Mouse (Mus musculus) spleen, adult 2 months (tissue): Measurements from ENCODE around the gene N4bp2. TPM values are rescaled to one million over a fixed set of nuclear protein-coding genes. Genes with fewer than 3 reads are reported as not detected.

Experiments used
- DNase-seq, 2 experiments: peaks; one replicate each; pipeline versions ENCODE4 v3.0.0 to v3.0.0-alpha.2; 2012 to 2021; ENCODE audit warnings: low spot score in 2 of 2, low read depth in 1 of 2
- H3K27ac ChIP-seq: fragments of 200-500 bp; 2 replicates; pipeline ENCODE4 v1.5.1; 2012; ENCODE audit warnings: low read length, inconsistent platforms; ENCODE audit not compliant: insufficient read depth
- H3K27me3 ChIP-seq: fragments of 200-500 bp; 2 replicates; pipeline ENCODE4 v1.6.1; 2012; ENCODE audit warnings: mild to moderate bottlenecking, moderate library complexity, low read length, inconsistent platforms; ENCODE audit not compliant: control insufficient read depth, insufficient read depth
- H3K36me3 ChIP-seq: fragments of 200-500 bp; 2 replicates; pipeline ENCODE4 v1.6.1; 2012; ENCODE audit warnings: mild to moderate bottlenecking, low read length, inconsistent platforms; ENCODE audit not compliant: control insufficient read depth, insufficient read depth
- H3K4me1 ChIP-seq: fragments of 200-500 bp; 2 replicates; pipeline ENCODE4 v1.6.1; 2011; ENCODE audit warnings: inconsistent platforms; ENCODE audit not compliant: control insufficient read depth, insufficient read depth, insufficient read length
- H3K4me3 ChIP-seq: fragments of 200-500 bp; 2 replicates; pipeline ENCODE4 v1.5.1; 2011; ENCODE audit warnings: mild to moderate bottlenecking, inconsistent platforms; ENCODE audit not compliant: insufficient read depth, insufficient read length; ENCODE audit errors: extremely low read depth
- CTCF ChIP-seq: fragments of 200-500 bp; IDR thresholded peaks from 2 replicates; pipeline ENCODE4 v1.5.1; 2011; ENCODE audit warnings: mild to moderate bottlenecking, inconsistent platforms; ENCODE audit not compliant: insufficient read depth, insufficient read length, insufficient replicate concordance; ENCODE audit errors: extremely low read depth
- POLR2A ChIP-seq: fragments of 200-500 bp; IDR thresholded peaks from 2 replicates; pipeline ENCODE4 v1.6.1; 2011; ENCODE audit warnings: low read depth, low read length, inconsistent platforms
- WGBS: fragments of 180-500 bp; shearing (Covaris S2); methylation state at CpG from one replicate; pipeline ENCODE4 v1.1.7; 2018; 5-methylcytosine and 5-hydroxymethylcytosine counted together
- polyA plus RNA-seq: library from polyadenylated mRNA; depleted of rRNA; stranded (reverse); fragments of >200 nt; gene quantifications from 2 replicates; pipeline ENCODE4 v1.2.3, GENCODE M21; 2012

N4bp2 gene
- polyA plus RNA-seq, 1 experiment: 7.3 TPM

DNA sequence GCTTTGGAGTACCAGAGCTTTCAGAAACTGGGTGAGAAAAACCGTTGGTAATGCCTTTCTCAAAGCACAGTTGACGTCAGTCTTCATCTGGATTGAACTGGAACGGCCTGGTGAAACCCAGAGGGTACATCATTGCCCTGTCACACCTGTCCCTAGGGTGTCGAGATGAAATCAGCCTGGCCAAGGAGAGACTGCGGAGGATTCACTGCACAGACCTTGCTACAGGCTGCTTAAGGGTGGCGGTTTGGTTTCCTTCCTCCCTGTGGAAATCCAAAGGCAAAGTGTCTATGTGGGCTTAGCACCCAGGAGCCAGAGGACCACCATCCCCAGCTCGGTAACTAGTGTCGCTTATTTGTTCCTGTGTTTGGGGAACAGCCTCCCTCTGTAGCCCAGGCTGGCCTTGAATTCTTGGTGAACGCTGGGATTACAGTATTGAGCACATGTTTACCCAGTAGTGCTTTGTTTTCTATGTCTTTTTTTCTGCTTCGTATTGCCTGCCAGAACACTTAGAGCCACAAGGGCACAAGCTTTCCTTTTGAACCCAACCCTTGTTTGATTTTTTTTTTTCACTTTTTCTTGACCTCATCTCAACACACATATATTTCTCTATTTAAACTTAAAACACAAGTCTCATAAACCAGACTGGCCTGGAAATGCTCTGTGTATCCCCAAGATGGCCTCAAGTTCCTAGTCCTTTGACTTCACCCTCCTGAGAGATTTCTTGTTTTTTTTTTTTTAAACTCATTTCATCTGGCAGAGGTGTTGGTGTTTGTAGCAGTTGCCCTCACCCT is 98.0 kb downstream of the N4bp2 start, which contains the start of gene Rhoh:
Gene Rhoh, plus strand, starts transcription at position 60 of the 791 bp plus-strand sequence.
- WGBS: 45% methylated on average over 10 of the region's 10 CpGs
- Histone ChIP-seq H3K27me3 (no peaks in the 10 kb centered on the region), H3K36me3 (peaks cover 1% of the 10 kb centered on the region; the same call in 1 of the 2 replicates), H3K4me3 (peak within 1 kb of the TSS; percentile 20; the same call in 1 of the 2 replicates), H3K4me1 (peaks cover 31% of the 10 kb centered on the region), H3K27ac (peak within 1 kb of the TSS; percentile 81)
- TF ChIP-seq CTCF: no peak
- no peak for TF ChIP-seq POLR2A
- no peak for DNase-seq

- Histone ChIP-seq H3K27me3 (no peaks in the 10 kb centered on the region), H3K4me1 (peaks cover 28% of the 10 kb centered on the region; the same call in 1 of the 2 replicates), H3K27ac (peak overlapping the region; percentile 97), H3K4me3 (peak overlapping the region; percentile 81; the same call in 1 of the 2 replicates), H3K36me3 (peaks cover 1% of the 10 kb centered on the region; the same call in 1 of the 2 replicates)
- no peak for TF ChIP-seq POLR2A
- TF ChIP-seq CTCF: no peak
- WGBS: 43% methylated on average over 7 of the region's 7 CpGs
- no peak for DNase-seq
Measured at GRCm38 (mm10) chr5:65862217-65862927, 99.1 kb downstream of the N4bp2 start.

- DNase-seq: peak; percentile 90
- Histone ChIP-seq H3K27me3 (no peaks in the 10 kb centered on the region), H3K27ac (peak overlapping the region; percentile 97), H3K36me3 (peaks cover 1% of the 10 kb centered on the region; the same call in 1 of the 2 replicates), H3K4me1 (peaks cover 26% of the 10 kb centered on the region; the same call in 1 of the 2 replicates), H3K4me3 (peak overlapping the region; percentile 81)
- 3% methylated on average over 12 of the region's 12 CpGs for WGBS
- peak; percentile 86 for TF ChIP-seq POLR2A
- no peak for TF ChIP-seq CTCF
Measured at GRCm38 (mm10) chr5:65863349-65863749, 100.0 kb downstream of the N4bp2 start.

DNA sequence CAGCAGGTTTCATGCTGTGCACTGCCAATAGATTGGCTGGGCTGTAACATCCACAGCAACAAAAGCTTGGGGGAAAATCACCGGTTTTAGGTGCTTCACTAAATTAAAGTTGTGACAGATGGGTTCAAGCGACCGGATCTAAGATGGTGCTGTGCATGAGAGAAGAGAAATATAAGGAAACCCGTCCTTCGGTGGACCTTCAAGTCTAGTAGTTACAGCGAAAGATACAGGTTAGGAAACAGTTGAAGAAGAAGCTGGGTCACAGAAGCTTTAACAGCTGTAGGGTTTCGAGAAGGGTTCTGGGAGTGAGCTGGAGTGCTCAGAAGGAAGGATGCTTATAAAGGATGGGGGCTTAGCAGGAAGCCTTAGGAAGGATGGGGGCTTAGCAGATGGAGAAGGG is 101.2 kb downstream of the N4bp2 start:
- Histone ChIP-seq H3K4me3 (peak overlapping the region; percentile 81), H3K27ac (peak overlapping the region; percentile 78), H3K36me3 (peaks cover 1% of the 10 kb centered on the region; the same call in 1 of the 2 replicates), H3K4me1 (peaks cover 30% of the 10 kb centered on the region), H3K27me3 (no peaks in the 10 kb centered on the region)
- no peak for DNase-seq
- TF ChIP-seq CTCF: no peak
- no peak for TF ChIP-seq POLR2A
- 6% methylated on average over 7 of the region's 7 CpGs for WGBS

DNA sequence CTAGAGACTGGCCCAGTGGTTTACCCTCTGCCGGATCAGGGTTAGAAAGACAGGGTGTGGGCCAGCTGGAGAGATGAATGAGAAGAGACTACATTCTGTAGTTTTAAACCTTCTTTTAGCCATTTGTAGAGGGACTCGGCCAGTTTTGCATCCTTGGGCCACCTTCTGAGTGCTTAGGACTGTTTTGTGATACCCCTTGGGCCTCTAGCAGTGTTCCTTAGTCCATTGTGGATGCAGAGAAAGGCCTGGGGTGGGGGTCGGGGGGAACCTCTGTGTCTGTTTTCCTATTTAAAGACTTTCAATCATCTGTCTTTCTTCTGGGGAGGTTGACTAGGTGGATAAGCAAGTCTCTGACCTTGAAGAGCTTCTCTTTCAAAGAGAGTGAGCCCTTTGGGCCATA is 101.6 kb downstream of the N4bp2 start:
- peaks cover 30% of the 10 kb centered on the region for H3K4me1 ChIP-seq
- peak overlapping the region; percentile 78 for H3K27ac ChIP-seq
- H3K36me3 ChIP-seq: peaks cover 1% of the 10 kb centered on the region; the same call in 1 of the 2 replicates
- no peaks in the 10 kb centered on the region for H3K27me3 ChIP-seq
- 2% methylated on average over 3 of the region's 3 CpGs for WGBS
- TF ChIP-seq CTCF (no peak), POLR2A (no peak)
- H3K4me3 ChIP-seq: peak overlapping the region; percentile 81
- DNase-seq: no peak

DNA sequence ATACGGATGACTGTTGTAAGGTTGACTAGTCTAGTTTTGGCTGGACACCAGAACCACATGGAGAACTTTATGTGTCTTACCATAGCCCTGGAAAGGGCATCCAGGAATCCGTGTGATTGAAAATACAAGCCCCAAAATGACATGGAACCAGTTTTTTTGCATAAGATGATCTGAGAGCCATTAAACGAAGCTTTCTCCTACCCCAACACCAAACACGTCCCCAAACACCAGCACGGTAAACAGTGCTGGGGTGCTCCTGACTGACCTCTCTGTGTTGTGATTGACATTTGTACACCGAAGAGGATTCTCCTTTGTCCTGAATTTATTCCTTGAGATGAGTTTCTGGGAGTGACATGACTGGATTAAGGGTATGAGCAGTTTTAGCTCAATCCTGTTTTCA is 103.3 kb downstream of the N4bp2 start:
- peaks cover 4% of the 10 kb centered on the region; the same call in 1 of the 2 replicates for H3K36me3 ChIP-seq
- peak overlapping the region; percentile 82 for H3K27ac ChIP-seq
- peaks cover 31% of the 10 kb centered on the region for H3K4me1 ChIP-seq
- WGBS: 35% methylated on average over 6 of the region's 6 CpGs
- no peak for TF ChIP-seq CTCF
- no peak for TF ChIP-seq POLR2A
- DNase-seq: no peak
- no peaks in the 10 kb centered on the region for H3K27me3 ChIP-seq
- H3K4me3 ChIP-seq: peak overlapping the region; percentile 81
